Mouse (Mus musculus) ES-E14 (cell line): Measurements from ENCODE around the gene Colgalt1. TPM values are rescaled to one million over a fixed set of nuclear protein-coding genes. Genes with fewer than 3 reads are reported as not detected.

Experiments used
- DNase-seq: peaks from one replicate; pipeline ENCODE4 v3.0.0-alpha.2; 2013; ENCODE audit warnings: low read depth, low spot score
- H3K27ac ChIP-seq: 2 replicates; pipeline ENCODE4 v1.5.1; 2012; ENCODE audit warnings: low read depth, mild to moderate bottlenecking, low read length, moderate library complexity, mixed read lengths; ENCODE audit not compliant: poor library complexity, insufficient read depth, severe bottlenecking
- H3K36me3 ChIP-seq: 2 replicates; pipeline ENCODE4 v1.6.1; 2012; ENCODE audit warnings: mild to moderate bottlenecking, low read length, moderate library complexity, mixed read lengths; ENCODE audit not compliant: control insufficient read depth, poor library complexity, insufficient read depth, severe bottlenecking
- H3K4me1 ChIP-seq, 2 experiments: fragments of 150-350 bp in 1 of 2; sonication (generic) in 1 of 2; 2 replicates each; pipeline ENCODE4 v1.6.1; 2012; ENCODE audit warnings: low read length in 2 of 2, mild to moderate bottlenecking in 1 of 2, mixed read lengths in 1 of 2; ENCODE audit not compliant: control insufficient read depth in 2 of 2, insufficient read depth in 2 of 2, poor library complexity in 1 of 2
- H3K4me3 ChIP-seq, 2 experiments: fragments of 150-350 bp in 1 of 2; sonication (generic) in 1 of 2; 2 replicates each; pipeline ENCODE4 v1.5.1; 2012; ENCODE audit warnings: low read length in 2 of 2, low read depth in 1 of 2, mild to moderate bottlenecking in 1 of 2, mixed read lengths in 1 of 2; ENCODE audit not compliant: insufficient read depth in 1 of 2, poor library complexity in 1 of 2, severe bottlenecking in 1 of 2
- H3K9ac ChIP-seq: 2 replicates; pipeline ENCODE4 v1.6.1; 2012; ENCODE audit warnings: low read depth, mild to moderate bottlenecking, low read length, mixed read lengths; ENCODE audit not compliant: poor library complexity, insufficient read depth, severe bottlenecking
- H3K9me3 ChIP-seq: fragments of 150-350 bp; sonication (generic); 2 replicates; pipeline ENCODE4 v1.6.1; 2012; ENCODE audit warnings: low read depth, mild to moderate bottlenecking, low read length; ENCODE audit not compliant: control insufficient read depth, insufficient read depth
- CHD2 ChIP-seq: IDR thresholded peaks from 2 replicates; pipeline ENCODE4 v1.6.1; 2014; ENCODE audit warnings: mild to moderate bottlenecking, low read depth, low read length, inconsistent platforms
- HCFC1 ChIP-seq: IDR thresholded peaks from 2 replicates; pipeline ENCODE4 v1.6.1; 2012; ENCODE audit warnings: low read length, inconsistent platforms, borderline replicate concordance; ENCODE audit not compliant: insufficient read depth
- MAFK ChIP-seq: IDR thresholded peaks from 2 replicates; pipeline ENCODE4 v1.6.1; 2014; ENCODE audit warnings: mild to moderate bottlenecking, low read depth, low read length, inconsistent platforms; ENCODE audit not compliant: insufficient read depth
- ZC3H11A ChIP-seq: IDR thresholded peaks from 2 replicates; pipeline ENCODE4 v1.6.1; 2012; ENCODE audit warnings: low read depth, mild to moderate bottlenecking, inconsistent platforms, low read length, borderline replicate concordance
- ZNF384 ChIP-seq: IDR thresholded peaks from 2 replicates; pipeline ENCODE4 v1.6.1; 2012; ENCODE audit warnings: low read depth, low read length, inconsistent platforms
- in situ Hi-C, 2 experiments: fragments of 600-800 bp; cut with MboI; formaldehyde crosslinking; loops; one replicate each; pipeline ENCODE4 v1.15.1; 2025; ENCODE audit warnings: low sequenced_read_pairs in 2 of 2, inconsistent platforms in 1 of 2; ENCODE audit not compliant: unreplicated experiment in 2 of 2
- total RNA-seq: library from RNA; depleted of rRNA; stranded (reverse); fragments of 300-350 nt; gene quantifications from 2 replicates; pipeline ENCODE4 v1.2.3, GENCODE M21; 2012

Gene Colgalt1
- total RNA-seq, 1 experiment, result 126 TPM

- H3K4me3 ChIP-seq, result no peak overlapping the region
- no peak overlapping the region for H3K27ac ChIP-seq
- DNase-seq, result no peak
- in situ Hi-C loops, result no loop called here
- peaks cover 5% of the 10 kb centered on the region; the same call in 1 of the 2 replicates for H3K36me3 ChIP-seq
- H3K4me1 ChIP-seq, result peaks cover 0 to 5% of the 10 kb centered on the region in 2 experiments; a peak in 1 of 4 replicates
- TF ChIP-seq ZC3H11A (no peak), CHD2 (no peak), HCFC1 (no peak), ZNF384 (no peak)
- no peaks in the 10 kb centered on the region for H3K9me3 ChIP-seq
- H3K9ac ChIP-seq, result no peak overlapping the region
These were observed 12.0 kb upstream of the Colgalt1 start for GRCm38 (mm10) chr8:71598841-71599240.

- Histone ChIP-seq H3K27ac (no peak overlapping the region; the same call in 1 of the 2 replicates), H3K4me1 (0 out of 4 replicates have a peak, but pooled peaks cover 0 to 3% of the 10 kb centered on the region in 2 experiments), H3K9me3 (no peaks in the 10 kb centered on the region), H3K4me3 (peak overlapping the region; percentile 70 to 73), H3K9ac (peak overlapping the region; percentile 57), H3K36me3 (peaks cover 5% of the 10 kb centered on the region; the same call in 1 of the 2 replicates)
- TF ChIP-seq ZNF384, result no peak
- TF ChIP-seq ZC3H11A, result no peak
- no peak for TF ChIP-seq HCFC1
- TF ChIP-seq MAFK, result no peak
- no peak for TF ChIP-seq CHD2
- in situ Hi-C loops, result no loop called here
- no peak for DNase-seq
These were observed 8.7 kb upstream of the Colgalt1 start for GRCm38 (mm10) chr8:71601939-71602665.

- Histone ChIP-seq H3K9ac (peak overlapping the region; percentile 57), H3K4me1 (0 out of 4 replicates have a peak, but pooled peaks cover 0 to 3% of the 10 kb centered on the region in 2 experiments), H3K4me3 (peak overlapping the region; percentile 70 to 73), H3K9me3 (no peaks in the 10 kb centered on the region), H3K36me3 (peaks cover 5% of the 10 kb centered on the region; the same call in 1 of the 2 replicates), H3K27ac (no peak overlapping the region)
- in situ Hi-C loops, result no loop called here
- TF ChIP-seq HCFC1 (no peak), ZNF384 (no peak), CHD2 (no peak), ZC3H11A (no peak)
- peak; percentile 87 for DNase-seq
These were observed 8.0 kb upstream of the Colgalt1 start for GRCm38 (mm10) chr8:71602666-71603334.

GRCm38 (mm10) chr8:71604021-71604420 lies 6.8 kb upstream of the Colgalt1 start:
- Histone ChIP-seq H3K4me1 (0 out of 4 replicates have a peak, but pooled peaks cover 0 to 3% of the 10 kb centered on the region in 2 experiments), H3K9me3 (no peaks in the 10 kb centered on the region), H3K4me3 (no peak overlapping the region), H3K27ac (no peak overlapping the region), H3K36me3 (peaks cover 5% of the 10 kb centered on the region; the same call in 1 of the 2 replicates), H3K9ac (no peak overlapping the region)
- in situ Hi-C loops, result no loop called here
- TF ChIP-seq HCFC1 (no peak), CHD2 (no peak), MAFK (no peak), ZNF384 (no peak), ZC3H11A (no peak)
- no peak for DNase-seq
